Mouse (Mus musculus) lung, postnatal 0 days (tissue): ENCODE results near the gene Fbxl17.

Experiments used
- CTCF ChIP-seq: IDR thresholded peaks from 2 replicates; pipeline ENCODE4 v1.5.1; 2016; ENCODE audit warnings: antibody characterized with exemption, mild to moderate bottlenecking
- EP300 ChIP-seq: IDR thresholded peaks from 2 replicates; pipeline ENCODE4 v1.6.1; 2016; ENCODE audit warnings: antibody characterized with exemption, mild to moderate bottlenecking, control low read depth

DNA sequence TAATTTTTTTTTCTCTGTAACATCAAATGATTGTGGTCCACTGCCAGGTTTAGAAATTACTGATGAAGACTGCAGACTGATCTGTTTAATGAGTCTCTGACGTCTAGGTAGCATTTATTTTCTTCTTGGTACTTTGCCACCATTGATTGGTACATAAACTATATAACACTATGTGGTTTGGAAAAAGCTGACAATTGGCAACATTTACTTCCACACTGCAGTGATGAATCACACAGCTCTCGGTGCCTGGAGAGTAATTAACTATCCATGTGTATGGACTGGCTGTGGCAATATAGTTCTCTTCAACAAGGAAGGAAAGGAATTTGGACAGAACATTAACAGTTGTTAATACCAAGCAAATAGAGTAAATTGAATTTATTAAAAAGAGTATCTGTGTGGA lies 404.3 kb downstream of the Fbxl17 start:
- no peak for TF ChIP-seq CTCF
- no peak for TF ChIP-seq EP300
